Mouse (Mus musculus): ENCODE measurements at regions not wholly inside any gene's neighbourhood (a gene's known extent, or its start where the extent isn't known, plus 50 kb on each side); places are given as distances from the start of the nearest gene placed in this dataset.

DNA sequence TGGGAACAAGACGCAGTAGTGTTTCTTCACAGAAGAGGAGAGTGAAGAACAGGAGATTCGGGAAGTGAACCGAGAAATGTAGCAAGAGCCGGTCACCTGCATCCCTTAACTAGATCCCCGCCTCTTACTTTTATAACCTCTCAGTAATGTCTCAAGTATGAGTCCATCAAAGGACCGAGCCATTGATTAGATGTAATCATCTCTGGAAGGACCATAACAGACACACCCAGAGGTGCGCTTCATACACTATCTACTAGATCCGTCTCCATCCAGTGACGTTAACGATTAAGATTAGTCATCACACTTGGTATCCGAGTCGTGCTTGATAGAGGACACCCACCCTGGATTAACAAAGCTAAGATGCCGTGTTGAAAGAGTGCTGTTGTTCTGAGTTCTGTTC, 252.9 kb downstream of the Sox9 start:
- H3K9me3 ChIP-seq = no peaks in the 10 kb centered on the region
- H3K4me2 ChIP-seq = no peak overlapping the region
- ATAC-seq (ENCODE audit: extremely low read depth, insufficient number of reproducible peaks, low FRiP score, low TSS enrichment) = no peak
- H3K9ac ChIP-seq = no peak overlapping the region
- 83% methylated on average over 13 of the region's 13 CpGs for WGBS
- no peaks in the 10 kb centered on the region for H3K4me1 ChIP-seq
- no peaks in the 10 kb centered on the region for H3K36me3 ChIP-seq
- no peak overlapping the region for H3K27ac ChIP-seq (replicated peaks)
- no peak overlapping the region for H3K4me3 ChIP-seq
- 0 out of 2 replicates have a peak, but pooled peaks cover 5% of the 10 kb centered on the region for H3K27me3 ChIP-seq (replicated peaks)

GRCm38 (mm10) chr11:113037736-113038135, 255.7 kb downstream of the Sox9 start:
- Histone ChIP-seq H3K36me3 (no peaks in the 10 kb centered on the region), H3K9ac (no peak overlapping the region), H3K4me3 (no peak overlapping the region), H3K27ac (replicated peaks) (no peak overlapping the region), H3K27me3 (replicated peaks) (0 out of 2 replicates have a peak, but pooled peaks cover 5% of the 10 kb centered on the region), H3K4me1 (0 out of 2 replicates have a peak, but pooled peaks cover 1% of the 10 kb centered on the region), H3K9me3 (no peaks in the 10 kb centered on the region), H3K4me2 (no peak overlapping the region)
- ATAC-seq (ENCODE audit: extremely low read depth, insufficient number of reproducible peaks, low FRiP score, low TSS enrichment) = no peak
- WGBS = 70% methylated on average over 4 of the region's 4 CpGs

GRCm38 (mm10) chr11:113042710-113043109, 260.7 kb downstream of the Sox9 start:
- WGBS = 30% methylated on average over 5 of the region's 5 CpGs
- Histone ChIP-seq H3K9ac (no peak overlapping the region), H3K27me3 (replicated peaks) (no peaks in the 10 kb centered on the region; the same call in 1 of the 2 replicates), H3K27ac (replicated peaks) (no peak overlapping the region), H3K4me2 (no peak overlapping the region), H3K4me1 (peaks cover 13% of the 10 kb centered on the region), H3K36me3 (peaks cover 4% of the 10 kb centered on the region; the same call in 1 of the 2 replicates), H3K4me3 (no peak overlapping the region), H3K9me3 (no peaks in the 10 kb centered on the region)
- ATAC-seq (ENCODE audit: extremely low read depth, insufficient number of reproducible peaks, low FRiP score, low TSS enrichment) = no peak

DNA sequence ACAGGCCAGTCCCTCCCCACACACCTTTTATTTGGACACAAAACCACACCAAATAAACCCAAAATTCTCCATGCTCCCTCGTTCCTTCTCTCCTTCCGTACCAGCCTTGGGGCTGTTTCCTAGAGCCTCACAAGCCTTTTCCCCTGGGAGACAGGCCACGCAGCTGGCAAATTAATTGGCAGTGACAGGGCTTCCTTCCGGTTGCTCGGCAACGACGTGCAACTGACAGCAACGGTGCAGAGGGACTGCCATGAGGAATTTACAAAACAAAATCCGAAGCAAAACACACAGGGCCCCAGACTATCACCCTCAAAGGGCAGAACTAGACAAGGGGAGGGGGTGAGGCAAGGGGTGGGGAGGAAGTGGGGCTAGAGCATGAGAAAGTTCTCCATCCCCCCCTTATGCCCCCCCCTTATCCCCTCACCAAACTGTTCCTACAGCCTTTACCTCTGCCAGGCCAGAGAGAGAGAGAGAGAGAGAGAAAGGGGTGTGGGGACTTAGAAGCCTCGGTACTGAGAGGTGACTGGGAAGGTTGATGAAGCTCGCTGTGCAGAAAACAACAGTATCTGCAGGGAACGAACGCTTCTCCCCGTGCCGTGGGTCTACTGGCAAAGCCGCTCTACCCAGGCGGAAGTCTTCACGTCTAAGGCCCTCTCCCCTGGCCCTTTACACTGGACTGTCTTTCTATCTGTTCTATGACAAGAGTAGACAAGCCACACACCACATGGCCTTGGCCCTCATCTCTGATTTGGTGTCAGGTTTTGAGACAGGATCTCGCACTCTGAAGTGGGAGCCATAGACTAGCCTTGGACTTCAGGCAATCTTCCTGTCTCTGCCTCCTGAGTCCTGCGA, 264.4 kb downstream of the Sox9 start:
- H3K27me3 ChIP-seq (replicated peaks) = no peaks in the 10 kb centered on the region; the same call in 1 of the 2 replicates
- no peak overlapping the region for H3K9ac ChIP-seq
- no peak overlapping the region for H3K4me2 ChIP-seq
- peaks cover 13% of the 10 kb centered on the region for H3K4me1 ChIP-seq
- peaks cover 4% of the 10 kb centered on the region; the same call in 1 of the 2 replicates for H3K36me3 ChIP-seq
- H3K9me3 ChIP-seq = no peaks in the 10 kb centered on the region
- no peak overlapping the region for H3K27ac ChIP-seq (replicated peaks)
- ATAC-seq (ENCODE audit: extremely low read depth, insufficient number of reproducible peaks, low FRiP score, low TSS enrichment) = no peak
- whole genome bisulfite sequencing = 40% methylated on average over 20 of the region's 20 CpGs
- no peak overlapping the region for H3K4me3 ChIP-seq

- H3K27ac ChIP-seq (replicated peaks) = no peak overlapping the region
- H3K4me3 ChIP-seq = no peak overlapping the region
- no peaks in the 10 kb centered on the region; the same call in 1 of the 2 replicates for H3K27me3 ChIP-seq (replicated peaks)
- no peak overlapping the region for H3K4me2 ChIP-seq
- ATAC-seq (ENCODE audit: extremely low read depth, insufficient number of reproducible peaks, low FRiP score, low TSS enrichment) = no peak
- no peak overlapping the region for H3K9ac ChIP-seq
- H3K4me1 ChIP-seq = peaks cover 11% of the 10 kb centered on the region
- no peaks in the 10 kb centered on the region for H3K9me3 ChIP-seq
- 60% methylated on average over 7 of the region's 7 CpGs for WGBS
- H3K36me3 ChIP-seq = peaks cover 4% of the 10 kb centered on the region; the same call in 1 of the 2 replicates
Observed at GRCm38 (mm10) chr11:113048158-113048557, 266.1 kb downstream of the Sox9 start.

GRCm38 (mm10) chr11:113049593-113049992, 267.6 kb downstream of the Sox9 start:
- Histone ChIP-seq H3K4me2 (no peak overlapping the region), H3K9ac (no peak overlapping the region), H3K4me1 (peaks cover 8% of the 10 kb centered on the region), H3K9me3 (no peaks in the 10 kb centered on the region), H3K27ac (replicated peaks) (no peak overlapping the region), H3K27me3 (replicated peaks) (no peaks in the 10 kb centered on the region; the same call in 1 of the 2 replicates), H3K36me3 (peaks cover 3% of the 10 kb centered on the region; the same call in 1 of the 2 replicates), H3K4me3 (no peak overlapping the region)
- ATAC-seq (ENCODE audit: extremely low read depth, insufficient number of reproducible peaks, low FRiP score, low TSS enrichment) = no peak
- 62% methylated on average over 8 of the region's 8 CpGs for WGBS

DNA sequence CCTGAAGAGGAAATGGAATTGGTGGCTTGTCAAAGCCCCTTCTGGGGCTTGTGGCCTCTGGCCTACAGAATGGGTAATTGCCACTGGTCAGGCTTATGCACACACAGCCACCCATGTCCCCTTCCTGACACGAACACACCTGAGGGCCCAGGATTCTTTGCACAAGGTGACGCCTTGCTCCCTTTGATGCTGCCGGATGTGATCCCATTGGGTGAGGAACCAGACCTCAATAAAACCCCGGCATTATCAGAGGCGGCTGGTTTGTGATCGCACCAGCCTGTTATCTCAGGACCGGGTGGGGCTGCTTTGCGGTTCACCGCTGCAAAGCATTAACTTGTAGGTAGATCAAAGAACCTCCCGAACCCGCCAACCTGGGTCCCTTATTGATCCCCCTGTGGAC, 270.5 kb downstream of the Sox9 start:
- H3K27ac ChIP-seq (replicated peaks) = no peak overlapping the region

GRCm38 (mm10) chr11:113056042-113056632, 274.1 kb downstream of the Sox9 start:
- no peak overlapping the region for H3K9ac ChIP-seq
- no peaks in the 10 kb centered on the region; the same call in 1 of the 2 replicates for H3K27me3 ChIP-seq (replicated peaks)
- H3K4me2 ChIP-seq = no peak overlapping the region
- peaks cover 18% of the 10 kb centered on the region for H3K4me1 ChIP-seq
- H3K27ac ChIP-seq (replicated peaks) = 0 out of 2 replicates have a peak overlapping the region, but pooled peaks have one; percentile 8
- no peaks in the 10 kb centered on the region for H3K9me3 ChIP-seq
- no peak overlapping the region for H3K4me3 ChIP-seq
- WGBS = 57% methylated on average over 12 of the region's 12 CpGs
- no peaks in the 10 kb centered on the region for H3K36me3 ChIP-seq
- no peak for ATAC-seq (ENCODE audit: extremely low read depth, insufficient number of reproducible peaks, low FRiP score, low TSS enrichment)

More for the DNA sequence above, 270.5 kb downstream of the Sox9 start:
- H3K4me3 ChIP-seq = no peak overlapping the region
- H3K9me3 ChIP-seq = no peaks in the 10 kb centered on the region
- peaks cover 14% of the 10 kb centered on the region for H3K4me1 ChIP-seq
- WGBS = 86% methylated on average over 11 of the region's 11 CpGs
- H3K4me2 ChIP-seq = no peak overlapping the region
- H3K36me3 ChIP-seq = no peaks in the 10 kb centered on the region
- no peaks in the 10 kb centered on the region for H3K27me3 ChIP-seq (replicated peaks)
- ATAC-seq (ENCODE audit: extremely low read depth, insufficient number of reproducible peaks, low FRiP score, low TSS enrichment) = no peak
- no peak overlapping the region for H3K9ac ChIP-seq

GRCm38 (mm10) chr11:113056824-113057223, 274.8 kb downstream of the Sox9 start:
- no peak for ATAC-seq (ENCODE audit: extremely low read depth, insufficient number of reproducible peaks, low FRiP score, low TSS enrichment)
- Histone ChIP-seq H3K4me2 (peak overlapping the region; percentile 16; the same call in 1 of the 2 replicates), H3K27ac (replicated peaks) (no peak overlapping the region)

GRCm38 (mm10) chr11:113070365-113070764, 288.3 kb downstream of the Sox9 start:
- no peak overlapping the region for H3K9ac ChIP-seq
- H3K4me1 ChIP-seq = 0 out of 2 replicates have a peak, but pooled peaks cover under 1% of the 10 kb centered on the region
- no peak for ATAC-seq (ENCODE audit: extremely low read depth, insufficient number of reproducible peaks, low FRiP score, low TSS enrichment)
- H3K36me3 ChIP-seq = no peaks in the 10 kb centered on the region
- no peak overlapping the region for H3K4me2 ChIP-seq
- WGBS = 54% methylated on average over 4 of the region's 4 CpGs
- no peak overlapping the region for H3K27ac ChIP-seq (replicated peaks)
- H3K27me3 ChIP-seq (replicated peaks) = peaks cover 12% of the 10 kb centered on the region
- H3K4me3 ChIP-seq = no peak overlapping the region
- no peaks in the 10 kb centered on the region for H3K9me3 ChIP-seq

More at GRCm38 (mm10) chr11:113056824-113057223, 274.8 kb downstream of the Sox9 start:
- Histone ChIP-seq H3K4me3 (no peak overlapping the region), H3K36me3 (no peaks in the 10 kb centered on the region), H3K9me3 (no peaks in the 10 kb centered on the region), H3K27me3 (replicated peaks) (no peaks in the 10 kb centered on the region; the same call in 1 of the 2 replicates), H3K4me1 (peaks cover 18% of the 10 kb centered on the region), H3K9ac (0 out of 2 replicates have a peak overlapping the region, but pooled peaks have one; percentile 6)
- 20% methylated on average over 5 of the region's 5 CpGs for WGBS

GRCm38 (mm10) chr11:113071942-113072341, 289.9 kb downstream of the Sox9 start:
- no peak for ATAC-seq (ENCODE audit: extremely low read depth, insufficient number of reproducible peaks, low FRiP score, low TSS enrichment)
- Histone ChIP-seq H3K4me1 (no peaks in the 10 kb centered on the region), H3K9ac (no peak overlapping the region), H3K4me3 (no peak overlapping the region), H3K27me3 (replicated peaks) (no peaks in the 10 kb centered on the region), H3K27ac (replicated peaks) (no peak overlapping the region), H3K9me3 (peaks cover 3% of the 10 kb centered on the region; the same call in 1 of the 2 replicates), H3K4me2 (no peak overlapping the region), H3K36me3 (no peaks in the 10 kb centered on the region)
- WGBS = 65% methylated on average over 10 of the region's 10 CpGs
